Mouse (Mus musculus) embryo, embryonic 9.5 days (tissue): ENCODE data around the gene Msi2.

Source experiments
- DNase-seq: peaks from one replicate; pipeline ENCODE4 v3.0.0-alpha.2; 2017; ENCODE audit errors: extremely low spot score

The Msi2 gene

DNA sequence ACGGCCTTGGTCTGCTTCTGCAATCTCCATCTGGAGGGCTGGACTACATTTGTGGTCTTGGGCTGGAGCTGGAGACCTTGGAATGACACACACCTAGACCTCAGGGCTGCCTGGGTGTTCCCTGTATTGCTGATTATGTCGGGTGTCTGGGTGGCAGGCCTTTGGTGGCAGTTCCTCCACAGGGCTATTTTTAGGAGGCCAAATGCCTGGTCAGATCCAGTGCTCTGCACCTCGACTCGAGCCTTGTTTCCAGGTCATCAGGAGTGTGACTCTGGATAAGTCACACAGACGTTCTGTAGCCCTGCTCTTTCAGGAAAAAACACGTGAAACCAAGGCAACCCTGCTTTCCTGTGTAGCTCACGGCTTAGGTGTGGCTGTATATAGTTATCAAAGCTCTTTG is 358.6 kb downstream of the Msi2 start:
- no peak for DNase-seq

DNA sequence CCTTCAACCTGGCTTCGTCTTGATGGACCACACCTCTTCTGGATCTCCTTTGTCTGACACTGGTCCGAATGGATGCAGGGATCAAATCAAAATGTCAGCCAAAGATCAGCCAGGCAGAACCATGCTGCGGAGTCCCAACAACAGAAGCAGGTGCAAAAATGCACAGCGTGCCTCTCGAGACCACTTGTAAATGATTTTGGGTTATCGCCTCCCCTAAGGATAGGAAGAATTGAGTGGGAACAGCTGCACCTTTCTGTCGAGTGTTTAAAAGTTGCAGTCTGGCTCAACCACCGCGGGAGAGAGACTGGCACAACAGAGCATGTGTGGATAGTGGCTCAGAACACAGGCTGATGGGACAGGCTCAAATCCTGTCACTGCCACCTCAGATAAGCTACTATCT is 361.0 kb downstream of the Msi2 start:
- peak; percentile 10 for DNase-seq

DNA sequence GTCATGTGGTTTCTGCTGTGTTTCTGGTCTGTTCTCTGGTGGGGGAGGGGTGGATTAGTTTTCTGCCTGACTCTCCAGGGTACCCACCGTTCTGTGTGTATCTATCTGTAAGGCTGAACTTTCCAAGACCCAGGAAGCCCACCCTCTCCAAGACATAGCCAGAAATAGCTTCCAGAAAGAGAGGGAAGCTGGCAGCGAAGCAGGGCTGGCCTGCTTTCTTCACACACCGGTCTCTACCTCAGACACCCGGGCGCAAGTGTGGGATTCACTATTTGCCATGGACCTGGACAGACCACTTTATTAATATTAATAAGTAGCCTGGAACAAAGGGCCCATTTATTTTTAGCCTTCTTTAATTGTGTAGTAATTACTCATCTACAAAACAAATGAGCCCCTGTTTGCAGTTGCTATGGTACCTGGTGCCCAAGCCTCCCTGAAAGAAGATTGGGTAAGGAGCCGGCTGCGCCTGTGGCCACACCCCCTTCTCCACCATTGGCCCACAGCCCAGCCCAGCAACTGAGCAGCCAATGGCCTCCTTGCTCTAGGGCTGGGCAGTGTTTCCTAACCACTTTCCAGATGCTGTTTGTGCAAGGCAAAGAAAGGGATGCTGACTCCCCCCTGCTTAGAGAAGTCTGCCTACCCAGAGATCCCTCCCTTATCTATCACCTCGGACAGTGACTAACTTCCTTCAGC is 361.6 kb downstream of the Msi2 start:
- DNase-seq = peak; percentile 57

DNA sequence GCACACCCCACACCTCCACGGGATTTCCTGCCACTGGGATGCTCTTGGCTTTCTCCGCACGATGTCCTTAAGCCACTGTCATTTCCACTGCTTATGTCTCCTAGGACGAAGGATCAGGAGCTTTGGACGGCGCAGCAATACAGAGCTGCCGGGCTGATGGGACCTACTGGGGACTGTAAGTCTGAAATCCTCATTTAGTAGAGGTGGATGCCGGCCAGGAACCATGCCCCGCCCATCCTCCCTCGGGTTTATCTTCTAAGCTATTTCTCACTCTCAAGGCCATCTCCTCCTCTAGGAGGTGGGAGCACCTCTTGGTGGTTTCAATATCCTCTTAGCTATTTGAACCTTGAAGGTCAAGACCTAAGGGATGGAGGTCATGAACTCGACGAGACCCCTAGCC is 362.3 kb downstream of the Msi2 start:
- DNase-seq = no peak

DNA sequence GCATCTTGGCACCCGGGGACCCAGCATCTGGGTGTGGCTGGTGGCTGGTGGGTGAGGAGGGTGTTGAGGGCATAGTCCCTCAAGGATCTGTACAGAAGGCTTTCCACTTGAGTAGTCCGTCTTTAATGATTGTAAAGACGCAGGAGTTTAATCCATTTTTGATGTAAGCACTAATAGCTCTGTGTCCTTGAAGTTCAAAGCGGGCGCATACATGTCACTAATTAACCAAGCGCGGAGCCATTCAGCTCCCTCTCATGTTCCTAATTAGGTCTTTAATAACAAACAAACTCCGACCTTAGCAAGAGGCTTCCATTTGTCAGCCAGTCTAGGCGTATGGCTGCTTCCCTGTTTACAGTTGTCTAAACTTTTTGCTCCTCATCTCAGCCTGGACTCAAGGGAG is 363.5 kb downstream of the Msi2 start:
- no peak for DNase-seq

DNA sequence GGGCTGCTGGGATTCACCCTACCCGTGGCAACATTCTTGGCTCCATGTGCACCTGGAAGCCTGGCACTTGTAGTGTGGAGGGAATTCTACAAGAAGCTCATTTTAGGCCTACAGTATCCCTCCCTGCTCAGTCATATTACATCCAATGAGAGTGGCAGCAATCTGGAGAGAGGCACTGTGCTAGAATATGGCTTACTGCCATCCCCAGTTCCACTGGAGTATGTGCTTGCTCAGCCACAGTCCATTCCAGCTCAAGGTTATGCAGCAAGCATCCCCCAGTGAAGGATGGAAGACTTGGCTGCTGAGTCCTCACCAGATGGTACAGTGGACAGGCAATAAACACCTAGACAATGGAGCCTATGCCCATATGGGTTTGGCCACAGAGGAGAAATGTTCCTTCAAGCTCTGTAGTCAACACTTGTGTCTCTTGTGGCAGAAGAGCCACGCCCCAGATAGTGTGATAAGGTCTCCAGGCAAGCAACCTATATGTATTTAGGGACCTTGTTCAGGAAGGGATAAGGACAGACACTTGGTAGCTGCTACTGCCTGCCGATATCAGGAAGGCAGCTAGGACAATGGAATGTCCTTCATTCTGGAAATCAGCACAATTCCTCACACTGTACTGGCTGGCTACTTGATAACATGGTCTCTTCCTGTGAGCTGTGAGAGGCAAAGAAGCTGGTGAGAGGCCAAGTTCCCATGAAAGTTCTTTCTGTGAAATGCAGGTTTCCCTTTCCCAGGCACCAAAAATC is 366.4 kb downstream of the Msi2 start:
- no peak for DNase-seq

DNA sequence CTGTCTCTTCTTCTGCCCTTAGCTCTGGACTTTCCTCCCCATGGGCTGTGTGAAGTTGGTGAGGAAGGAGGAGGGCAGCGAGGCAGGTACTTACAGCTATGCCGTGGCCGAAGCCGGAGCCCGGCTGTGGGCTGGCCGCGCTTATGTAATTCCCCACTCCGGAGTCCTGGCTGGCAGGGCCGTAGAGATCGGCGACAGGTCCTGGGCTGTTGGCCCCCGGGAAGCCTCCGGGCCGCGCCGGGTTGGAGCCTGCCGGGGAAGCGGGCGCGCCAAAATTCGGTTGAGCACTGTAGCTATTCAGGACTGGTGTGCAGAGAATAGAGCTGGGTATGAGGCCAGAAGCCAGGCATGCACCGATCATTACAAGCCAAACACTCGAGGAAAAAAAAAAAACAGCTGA is 369.6 kb downstream of the Msi2 start:
- no peak for DNase-seq

DNA sequence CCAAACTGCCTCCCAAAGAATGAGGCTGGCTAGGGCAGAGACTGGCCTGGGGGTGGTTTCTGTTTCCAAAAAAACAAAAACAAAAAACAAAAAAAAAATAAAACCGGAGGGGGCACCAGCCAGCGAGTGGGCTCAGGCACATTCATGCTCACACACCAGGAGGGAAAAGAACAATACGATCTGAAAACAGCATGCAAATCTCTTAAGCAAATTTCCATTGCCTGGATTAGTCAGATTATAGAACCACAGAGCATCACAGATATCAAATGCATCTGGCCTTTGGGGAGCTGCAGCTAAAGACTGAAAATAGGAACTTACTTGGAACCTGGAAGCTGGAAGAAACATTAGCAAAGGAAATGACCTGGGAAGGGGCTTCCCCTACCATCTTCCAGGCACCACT is 370.3 kb downstream of the Msi2 start:
- no peak for DNase-seq

DNA sequence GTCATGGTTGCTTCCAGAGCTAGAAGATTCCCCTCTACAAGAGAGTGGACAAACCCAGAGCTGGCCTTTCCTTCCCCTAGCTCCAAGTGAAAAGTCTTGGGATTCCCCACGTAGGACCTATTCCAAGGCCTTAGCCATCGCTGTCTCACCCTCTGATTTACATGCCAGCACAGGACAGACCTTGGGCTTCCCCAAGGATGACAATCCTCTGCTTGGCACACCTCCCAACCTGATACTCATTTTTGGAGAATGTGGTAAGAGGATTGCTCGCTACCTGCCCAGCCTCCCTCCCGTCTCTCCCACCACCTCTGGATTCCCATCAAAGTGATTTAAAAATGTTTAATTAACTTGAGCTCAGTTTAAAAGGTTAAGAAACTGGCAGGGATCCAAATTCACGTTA is 372.2 kb downstream of the Msi2 start:
- DNase-seq = no peak

DNA sequence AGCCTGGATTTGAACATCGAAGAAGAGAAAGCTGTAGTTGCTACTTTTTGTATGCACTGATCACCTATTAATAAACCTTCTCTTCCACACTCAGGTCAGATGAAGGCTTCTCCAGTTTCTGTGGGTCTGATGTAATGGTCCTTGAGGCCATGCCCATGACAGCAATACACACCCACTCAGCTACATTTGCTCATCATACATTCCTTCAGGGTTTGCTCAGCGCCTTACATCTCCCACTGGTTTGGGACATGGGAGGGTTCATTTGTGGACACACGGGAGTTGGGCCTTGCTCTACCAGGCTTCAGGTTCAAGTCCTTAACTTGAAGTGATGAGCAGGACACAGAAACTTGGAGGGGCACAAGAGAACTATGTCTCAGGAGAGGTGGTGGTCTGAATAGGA is 380.4 kb downstream of the Msi2 start:
- no peak for DNase-seq

DNA sequence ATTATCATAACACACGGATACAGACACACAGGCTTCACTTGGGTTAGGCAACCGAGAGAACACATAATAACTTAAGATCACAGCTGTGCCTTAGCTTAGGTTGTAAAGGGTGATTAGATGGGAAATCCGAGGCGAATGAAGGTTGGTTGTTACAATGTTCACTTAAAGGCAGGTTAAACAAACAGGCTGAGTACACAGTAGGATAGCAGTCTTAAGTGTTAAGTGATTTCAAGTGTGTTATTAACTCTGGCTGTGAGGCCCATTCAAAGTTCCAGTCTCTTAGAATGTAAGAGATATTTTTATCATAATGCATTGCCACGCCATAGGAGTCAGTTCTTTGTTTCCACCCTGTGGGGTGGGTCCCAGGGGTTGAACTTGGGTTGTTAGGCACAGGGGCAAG is 383.4 kb downstream of the Msi2 start:
- DNase-seq = no peak

DNA sequence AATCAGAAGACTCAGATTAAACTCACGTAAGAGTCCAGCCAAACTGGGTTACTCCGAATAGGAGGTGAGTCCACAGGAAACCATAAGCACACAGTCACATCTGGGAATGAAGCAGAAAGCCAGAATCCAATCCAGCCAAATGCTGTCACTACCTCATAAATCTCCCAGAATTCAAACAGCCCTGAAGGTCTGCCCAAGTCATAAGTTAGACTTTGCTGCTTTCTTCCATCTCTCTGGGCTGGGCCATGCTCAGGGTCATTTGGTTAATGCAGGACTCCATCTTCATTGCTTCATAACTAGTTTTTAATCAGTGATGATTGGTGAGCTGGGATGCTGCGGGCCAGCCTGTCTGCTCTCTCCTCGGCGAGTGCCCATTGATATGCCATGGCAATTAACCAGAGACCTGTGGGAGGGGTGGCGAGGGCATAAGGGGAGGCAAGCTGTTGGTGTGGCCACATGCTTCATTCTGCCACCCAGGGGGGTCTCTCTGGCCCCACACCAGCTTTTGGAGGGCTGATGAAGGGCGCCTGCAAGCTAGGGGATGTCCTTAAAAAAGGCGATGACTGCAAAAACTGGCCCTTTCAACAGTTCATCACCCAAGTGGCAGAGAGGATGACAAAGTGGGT is 385.9 kb downstream of the Msi2 start:
- no peak for DNase-seq

DNA sequence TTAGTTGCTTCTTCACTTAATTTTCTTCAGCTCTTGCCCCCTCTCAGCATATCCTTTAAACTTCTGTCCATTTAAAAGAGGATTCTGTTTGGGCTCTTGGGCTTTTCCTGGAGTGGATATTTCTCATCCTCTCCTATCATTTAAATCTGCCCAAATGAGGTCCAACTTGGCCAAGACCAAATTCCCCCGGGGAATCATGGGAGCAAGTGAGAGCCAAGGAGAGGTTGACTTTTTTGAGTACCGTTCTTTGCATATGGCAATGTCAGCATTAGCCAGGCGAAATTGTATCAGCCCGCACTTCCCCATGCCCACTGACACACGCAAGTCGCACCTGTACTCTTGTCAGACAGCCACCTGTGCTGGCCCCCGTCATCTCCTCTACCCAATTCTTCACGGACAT is 386.6 kb downstream of the Msi2 start:
- DNase-seq = no peak

DNA sequence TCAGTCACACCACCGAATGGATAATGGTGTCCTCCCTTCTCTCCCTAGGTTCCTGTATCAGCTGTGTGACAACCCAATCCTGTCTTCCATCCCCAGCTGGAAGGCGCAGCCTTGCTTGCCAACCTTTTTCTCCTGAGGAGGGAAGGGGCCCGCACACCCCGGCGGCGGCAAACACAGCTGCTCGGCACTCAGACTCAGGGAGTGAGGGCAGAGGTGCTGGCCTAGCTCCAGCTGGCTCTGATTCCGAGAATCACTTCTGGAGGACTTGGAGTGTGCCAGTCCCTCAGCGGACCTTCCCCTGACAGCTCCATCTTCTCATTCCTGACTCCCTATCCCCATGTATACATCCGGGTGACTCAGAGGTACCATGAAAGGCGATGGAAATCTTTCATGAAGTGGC is 387.5 kb downstream of the Msi2 start:
- no peak for DNase-seq

DNA sequence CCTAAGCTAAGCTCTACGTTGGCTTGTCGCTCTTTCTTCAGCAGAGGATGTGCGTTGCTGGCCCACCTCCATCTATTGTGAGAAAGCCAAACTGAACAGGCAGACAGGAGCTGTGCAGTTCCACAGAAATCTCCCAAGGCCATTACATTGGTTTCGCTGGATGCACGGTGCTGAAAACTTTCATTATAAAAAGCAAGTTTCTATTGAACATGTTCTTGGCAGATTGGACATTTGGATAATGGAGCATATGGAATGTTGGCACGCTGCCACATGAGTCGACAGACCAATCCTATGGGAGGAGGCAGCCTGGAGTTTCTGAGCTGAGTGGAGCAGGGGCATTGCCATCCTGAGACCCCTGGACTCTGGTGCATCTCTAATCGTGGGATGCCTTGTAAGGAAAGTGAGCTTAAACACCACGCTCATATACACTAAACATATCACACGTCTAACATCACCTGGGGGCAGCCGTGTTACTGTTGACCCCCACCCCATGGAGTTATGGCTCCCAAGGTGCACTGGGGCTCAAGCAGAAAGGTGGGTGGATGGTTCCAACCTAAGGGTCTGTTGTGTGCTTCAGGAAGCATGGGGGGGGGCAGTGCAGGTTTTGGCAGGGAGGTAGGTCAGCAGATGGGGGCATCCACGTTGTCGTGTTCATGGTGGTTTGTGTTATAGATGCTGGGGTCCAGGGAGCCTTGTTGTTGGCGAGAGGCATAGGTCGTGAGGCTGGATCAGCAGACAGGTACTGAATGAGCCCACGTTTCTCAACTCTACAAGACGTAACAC is 389.3 kb downstream of the Msi2 start:
- DNase-seq = no peak

DNA sequence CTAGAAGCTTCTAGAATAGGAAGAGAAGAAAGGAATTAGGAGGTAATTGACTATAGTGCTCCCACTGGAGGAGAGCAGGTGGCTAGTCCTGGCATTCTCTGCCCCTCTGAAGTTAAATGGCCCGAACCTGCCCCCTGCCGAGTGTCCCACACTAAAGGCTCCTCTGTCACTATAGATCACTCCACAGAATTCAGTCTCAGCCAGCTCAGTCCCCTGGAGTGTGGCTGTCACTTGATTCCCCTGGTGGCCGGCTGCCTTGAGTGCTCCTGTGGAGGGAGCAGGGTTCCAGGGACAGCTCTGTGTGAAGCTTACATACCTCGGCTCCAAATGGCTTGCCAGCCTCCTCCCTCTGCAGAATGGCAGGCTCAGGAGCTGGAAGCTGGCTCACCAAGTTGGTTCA is 391.3 kb downstream of the Msi2 start:
- DNase-seq = no peak

DNA sequence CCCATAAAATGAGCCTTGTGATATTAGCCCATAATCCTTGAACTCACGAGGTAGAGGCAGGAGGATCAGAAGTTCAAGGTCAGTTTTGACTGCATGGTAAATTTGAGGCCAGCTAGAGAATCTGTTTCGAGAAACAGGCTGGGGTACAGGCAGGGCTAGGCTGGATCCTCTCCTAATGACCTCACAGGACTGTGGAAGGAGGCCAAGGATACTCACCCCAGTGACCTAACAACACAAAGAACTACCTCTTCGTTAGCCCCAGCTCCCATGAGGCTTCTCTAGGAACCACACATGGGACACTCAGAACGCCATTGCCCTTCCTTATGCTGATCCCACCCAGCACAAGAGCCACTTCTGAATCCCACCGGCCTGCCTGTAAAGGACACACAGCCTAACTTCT is 399.5 kb downstream of the Msi2 start:
- DNase-seq = no peak

DNA sequence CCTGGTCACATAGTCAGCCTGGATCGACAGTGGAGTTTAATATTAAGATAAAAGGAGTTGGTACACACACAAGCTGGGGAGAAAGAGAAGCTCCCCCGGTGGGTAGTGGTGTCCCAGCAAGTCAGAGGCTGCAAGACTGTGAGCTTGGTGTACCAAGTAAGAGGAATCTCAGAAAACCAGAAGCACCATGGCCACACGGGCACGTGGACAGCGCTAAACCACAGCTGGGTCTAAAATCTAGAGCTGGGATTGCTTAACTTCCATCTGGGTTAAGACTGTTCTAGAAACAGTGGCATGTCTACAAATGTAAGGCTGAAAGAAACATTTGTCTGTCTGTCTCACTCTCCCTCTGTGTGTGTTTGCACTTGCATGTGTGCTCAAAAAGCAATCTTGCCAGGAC is 402.9 kb downstream of the Msi2 start:
- DNase-seq = no peak

DNA sequence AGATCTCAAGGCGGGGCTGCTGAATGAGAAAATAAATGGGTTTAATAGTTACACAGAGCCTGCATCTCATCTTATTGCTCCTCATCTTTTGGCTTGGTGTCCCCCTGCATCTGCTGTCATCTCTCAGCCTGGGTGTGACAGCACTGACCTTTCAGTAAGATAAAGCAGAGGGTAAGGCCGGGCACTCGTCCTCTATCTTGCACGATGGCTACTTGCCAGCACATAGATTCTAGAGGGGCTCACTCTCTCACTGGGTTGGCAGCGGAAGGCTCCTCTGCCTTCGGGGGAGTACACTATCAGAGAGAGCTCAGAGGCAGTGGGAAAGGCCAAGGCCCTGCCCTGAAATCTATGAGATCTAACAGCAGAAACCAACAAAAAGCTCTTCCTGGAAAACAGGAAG is 403.8 kb downstream of the Msi2 start:
- no peak for DNase-seq

DNA sequence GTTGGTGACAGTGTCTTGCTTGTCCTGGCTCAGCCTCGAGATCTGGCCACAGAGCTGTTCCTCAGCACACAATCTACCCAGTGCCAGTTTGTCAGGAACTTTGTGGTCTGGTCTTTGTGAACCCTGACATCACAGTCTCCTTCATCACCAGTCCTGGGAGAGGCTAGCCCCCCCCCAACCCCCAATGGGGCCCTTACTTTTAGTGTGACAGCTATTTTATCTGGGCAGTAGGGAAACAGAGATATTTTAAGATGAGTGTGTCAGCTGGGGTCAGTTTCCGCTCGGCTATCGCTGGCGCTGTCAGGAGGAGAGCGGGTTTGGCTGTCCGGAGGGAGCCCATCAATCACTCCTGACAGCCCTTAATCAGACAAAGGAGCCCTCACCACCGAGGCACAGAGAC is 404.8 kb downstream of the Msi2 start:
- DNase-seq = peak; percentile 69

DNA sequence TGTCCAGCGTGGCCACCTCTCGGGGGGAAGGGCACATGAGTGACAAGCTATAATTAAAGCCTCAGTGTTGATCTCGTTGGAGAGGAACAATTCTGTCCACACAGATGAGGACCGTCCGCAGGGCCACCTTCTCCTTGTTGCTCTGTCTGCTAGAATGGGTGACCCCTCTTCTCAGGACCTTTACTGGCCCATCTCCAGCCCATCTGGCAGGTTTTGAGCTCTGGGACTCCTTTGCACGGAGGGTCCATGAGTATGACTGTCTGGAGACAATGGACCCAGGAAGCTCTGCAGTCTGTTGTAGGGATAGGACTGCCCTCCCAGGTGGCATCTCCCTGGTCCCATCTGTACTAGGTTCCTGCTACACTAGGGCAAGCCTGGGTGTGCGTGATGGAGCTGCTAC is 406.7 kb downstream of the Msi2 start:
- no peak for DNase-seq

DNA sequence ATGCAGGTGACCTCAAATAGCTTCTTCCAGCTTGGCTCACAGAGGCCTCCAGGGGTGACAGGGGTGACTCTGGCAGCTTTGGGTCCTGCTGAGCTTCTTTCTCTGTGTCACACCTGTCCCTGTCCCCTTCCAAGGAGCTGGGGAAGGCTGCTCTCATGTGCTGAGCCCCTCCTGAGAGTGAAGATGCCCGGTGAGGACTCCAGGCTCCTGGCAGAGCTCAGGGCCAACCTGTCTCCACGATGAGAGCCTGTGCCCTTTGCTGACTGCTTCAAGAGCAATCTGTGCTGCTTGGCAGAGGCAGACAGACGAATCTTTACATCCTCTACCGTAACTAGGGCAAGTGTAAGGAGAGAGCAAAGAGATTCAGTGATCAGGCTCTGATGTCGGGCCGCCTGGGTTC is 407.5 kb downstream of the Msi2 start:
- DNase-seq = no peak
